Mouse (Mus musculus) megakaryocyte, adult 5-6 weeks (primary cell): Measurements from ENCODE around the gene Tspan13. TPM values are rescaled to one million over a fixed set of nuclear protein-coding genes. Genes with fewer than 3 reads are reported as not detected.

Source experiments
- ATAC-seq: 2 replicates; pipeline ENCODE4 v1.8.0; 2016; ENCODE audit warnings: mild to moderate bottlenecking, inconsistent platforms; ENCODE audit not compliant: poor library complexity, severe bottlenecking
- total RNA-seq, 2 experiments: library from RNA; stranded (forward) in 1 of 2; stranded (reverse) in 1 of 2; fragments of 153-499, 151-499 nt in 1 of 2; fragments of 221-1000, 200-1000 nt in 1 of 2; gene quantifications; 2 replicates each; pipeline versions ENCODE4 v1.2.3 to v1.2.4; 2015 to 2017

Gene Tspan13
- total RNA-seq (2015) (28.8 and 30.4 TPM in 2 replicates), total RNA-seq (2017) (20.3 and 21.4 TPM in 2 replicates)

DNA sequence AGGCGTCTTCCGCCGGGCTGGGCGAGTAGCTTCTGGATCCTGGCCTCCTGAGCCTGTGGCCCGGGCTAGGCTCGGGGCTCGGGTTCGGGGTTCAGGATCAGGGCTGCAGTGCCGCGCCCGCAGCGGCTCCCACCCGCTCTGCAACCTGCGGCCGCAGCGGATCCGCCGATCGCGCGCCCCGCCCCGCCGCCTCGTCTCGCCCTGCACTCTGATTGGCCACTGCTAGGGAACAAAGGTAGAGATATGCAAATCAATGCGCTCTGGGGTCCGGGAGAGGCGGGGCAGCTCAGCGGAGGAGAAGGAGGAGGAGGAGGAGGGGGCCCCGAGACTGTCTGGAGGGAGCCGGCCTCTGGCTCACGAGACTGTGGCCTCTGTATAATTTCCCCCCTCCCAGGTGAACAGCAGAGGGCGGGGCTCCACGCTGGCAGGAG is at the start of gene Tspan13:
TSS of gene Tspan13 (minus strand) at position 153 of the 431 bp plus-strand sequence.
- ATAC-seq: peak; percentile 79

DNA sequence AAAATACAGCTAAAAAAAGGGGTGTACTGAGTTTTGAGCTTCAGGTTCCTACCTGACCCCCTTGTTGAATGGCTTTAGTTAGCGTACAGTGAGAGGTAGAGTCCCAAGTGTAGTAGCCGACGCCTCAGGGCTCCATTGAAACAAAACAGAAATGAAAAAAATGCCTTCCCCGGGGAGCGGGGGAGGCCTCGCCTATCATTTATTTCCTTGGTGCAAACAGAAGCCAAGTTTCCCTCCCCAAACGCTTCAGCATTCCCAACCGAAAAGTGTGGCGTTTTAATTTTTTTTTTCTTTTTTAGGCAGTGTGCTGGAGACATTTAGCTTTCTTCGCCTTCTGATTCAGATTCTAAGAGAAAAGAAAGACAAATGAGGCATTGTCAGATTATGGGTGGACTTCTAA is 49.7 kb upstream of the Tspan13 start:
- no peak for ATAC-seq

DNA sequence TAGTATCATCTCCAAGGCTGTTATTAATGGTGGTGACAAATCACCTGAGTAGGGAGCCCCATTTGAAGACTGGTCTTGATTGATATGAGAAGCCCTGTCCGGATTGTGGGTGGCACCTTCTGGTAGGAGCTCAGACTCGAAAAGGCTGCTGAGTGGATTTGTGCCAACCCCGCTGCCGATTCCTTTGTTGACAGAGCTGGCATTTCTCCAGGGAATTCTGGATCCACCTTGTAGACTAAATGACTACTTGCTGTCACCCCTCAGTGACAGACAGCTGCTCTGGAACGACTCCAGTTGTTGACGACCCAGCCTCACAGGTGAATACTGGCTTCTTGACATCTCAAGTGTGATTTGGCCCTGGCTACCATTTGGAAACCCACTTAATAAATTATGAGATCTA is 46.9 kb upstream of the Tspan13 start:
- ATAC-seq: no peak

DNA sequence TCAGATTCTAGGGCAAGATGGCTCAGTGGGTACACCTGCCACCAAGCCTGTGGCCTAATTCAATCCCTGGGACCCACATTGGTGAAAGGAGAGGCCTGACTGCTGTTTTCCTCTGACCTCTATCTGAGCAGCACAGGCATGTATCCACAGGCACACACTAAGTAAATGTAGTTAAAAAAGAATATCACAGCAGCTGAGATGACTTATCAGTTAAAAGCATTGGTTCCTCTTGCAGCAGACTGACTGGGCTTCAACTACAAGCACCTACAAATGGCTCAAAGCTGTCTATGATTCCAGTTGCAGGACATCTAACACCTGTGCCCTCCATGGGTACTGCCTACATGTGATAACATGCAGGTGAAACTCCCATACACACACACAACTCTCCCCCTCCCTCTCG is 46.5 kb upstream of the Tspan13 start:
- ATAC-seq: no peak

DNA sequence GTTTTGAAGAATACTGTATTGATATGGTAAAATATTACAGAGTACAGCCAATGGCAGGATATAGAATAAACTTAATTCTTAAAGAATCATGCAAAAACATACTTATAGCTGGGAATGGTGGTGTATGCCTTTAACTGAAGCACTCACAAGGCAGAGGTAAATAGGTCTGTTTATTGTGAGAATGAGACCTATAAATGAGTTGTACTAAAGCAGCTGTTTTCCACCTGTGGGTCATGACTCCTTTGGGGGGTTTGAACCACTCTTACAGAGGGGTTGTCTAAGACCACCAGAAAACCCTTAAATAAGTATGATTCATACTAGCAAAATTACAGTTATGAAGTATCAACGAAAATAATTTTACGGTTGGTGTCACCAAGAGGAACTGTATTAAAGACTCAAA is 43.1 kb upstream of the Tspan13 start:
- no peak for ATAC-seq

DNA sequence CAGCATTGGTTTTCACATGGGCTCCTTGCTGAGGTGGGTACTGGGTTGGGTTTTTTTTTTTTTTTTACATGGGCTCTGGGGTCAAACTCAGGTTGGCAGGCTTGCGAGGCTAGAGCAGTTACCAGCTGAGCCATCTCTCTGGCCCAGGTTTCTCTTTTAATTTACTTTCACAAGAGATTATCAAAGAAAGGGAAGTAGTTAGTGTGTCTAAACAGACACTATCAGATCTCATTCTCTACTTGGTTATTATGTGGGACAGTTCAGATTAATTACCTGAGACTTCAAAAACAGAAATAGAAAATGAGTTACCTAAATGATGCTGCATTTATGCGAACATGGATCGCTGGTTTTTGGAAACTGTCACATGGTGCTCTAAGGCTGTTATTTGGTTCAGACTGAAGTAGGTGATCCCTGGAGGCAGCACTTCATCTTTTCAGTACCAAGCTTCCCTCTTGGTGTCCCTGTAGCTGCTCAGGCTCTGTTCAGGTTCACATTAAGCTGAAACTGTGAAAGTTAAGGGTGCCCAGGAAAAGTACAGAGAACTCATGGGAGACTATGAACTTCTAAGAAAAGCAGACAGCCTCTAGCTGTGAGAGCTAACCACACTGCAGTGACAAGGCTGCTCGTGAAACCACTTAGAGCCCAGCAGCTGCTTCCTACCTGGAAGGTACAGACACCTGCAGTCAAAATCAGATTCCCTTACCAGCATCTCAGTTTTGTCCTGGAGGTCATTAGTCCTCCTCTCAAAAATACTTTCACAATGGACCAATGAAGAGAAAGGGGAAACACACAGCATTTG is 36.0 kb upstream of the Tspan13 start:
- ATAC-seq: no peak

DNA sequence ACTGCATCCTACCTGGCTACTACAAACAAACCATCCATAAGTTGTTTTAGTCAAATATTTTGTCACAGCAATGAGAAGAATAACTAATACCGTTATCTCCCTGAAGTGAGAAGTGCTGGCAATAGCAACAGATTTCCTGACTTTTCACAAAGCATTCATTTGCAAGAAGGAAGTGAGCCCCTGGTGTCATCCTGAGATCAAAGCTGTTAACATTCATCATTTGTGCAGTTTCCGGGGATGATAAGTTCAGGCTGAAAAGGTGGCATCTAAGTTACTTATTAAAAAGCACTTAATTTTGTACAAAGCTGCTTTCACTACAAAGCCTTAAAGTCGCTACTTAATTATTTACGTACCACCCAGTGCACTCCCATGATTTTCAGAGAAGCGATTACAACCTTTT is 30.6 kb upstream of the Tspan13 start:
- ATAC-seq: no peak

DNA sequence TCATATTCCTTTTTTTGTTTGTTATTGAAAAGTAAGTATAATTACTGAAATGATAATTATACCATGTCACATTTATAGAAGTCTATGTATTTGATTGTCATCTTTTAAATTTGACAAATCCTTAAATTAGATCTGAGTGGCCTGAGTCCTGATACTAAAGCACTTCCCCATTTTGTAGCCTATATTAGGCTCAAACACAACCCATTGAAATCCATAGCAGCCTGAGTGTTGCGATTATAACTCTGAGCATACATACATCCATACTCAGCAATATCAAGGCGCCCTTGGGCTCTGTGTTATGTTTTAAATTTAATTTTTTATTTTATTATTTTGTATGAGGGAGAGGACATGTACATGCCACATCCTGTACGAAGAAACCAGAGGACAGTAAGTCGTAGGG is 27.9 kb upstream of the Tspan13 start:
- ATAC-seq: no peak

DNA sequence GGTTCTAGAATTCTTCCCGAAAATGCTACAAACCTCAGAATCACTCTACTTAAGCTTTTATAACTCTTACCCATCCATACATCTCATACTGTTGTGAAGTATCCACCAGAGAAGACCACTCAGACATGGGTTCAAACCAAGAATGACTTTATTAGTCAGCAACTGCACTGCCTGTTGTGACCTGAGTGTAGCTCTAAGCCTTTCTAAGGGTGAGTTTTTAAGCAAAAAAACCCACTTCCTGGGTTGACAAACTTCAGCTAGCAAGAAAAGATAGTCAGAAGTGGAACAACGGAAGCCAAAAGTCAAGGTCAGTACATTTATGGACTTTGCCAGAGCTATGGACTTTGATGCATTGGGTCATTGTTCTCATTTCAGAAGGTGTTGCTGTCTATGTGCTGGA is 25.2 kb upstream of the Tspan13 start:
- no peak for ATAC-seq

DNA sequence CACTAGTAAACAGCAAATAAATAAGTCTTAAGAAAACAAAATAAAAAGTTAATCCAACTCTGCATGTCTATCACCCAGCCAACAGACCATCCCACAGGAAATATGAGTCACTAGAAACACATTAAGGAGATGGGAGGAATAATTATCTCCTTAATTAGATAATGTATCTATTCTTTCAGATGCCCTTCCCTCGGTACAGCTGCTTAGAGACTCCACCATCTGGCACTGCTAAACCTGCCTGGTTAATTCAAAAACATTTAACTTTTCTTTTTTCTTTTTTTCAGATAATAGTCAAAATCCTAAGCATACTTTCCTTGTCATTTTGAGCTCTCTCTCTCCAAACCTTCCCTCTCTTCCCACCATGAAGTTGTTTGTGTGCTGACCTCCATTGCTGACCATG is 23.6 kb upstream of the Tspan13 start:
- ATAC-seq: no peak

DNA sequence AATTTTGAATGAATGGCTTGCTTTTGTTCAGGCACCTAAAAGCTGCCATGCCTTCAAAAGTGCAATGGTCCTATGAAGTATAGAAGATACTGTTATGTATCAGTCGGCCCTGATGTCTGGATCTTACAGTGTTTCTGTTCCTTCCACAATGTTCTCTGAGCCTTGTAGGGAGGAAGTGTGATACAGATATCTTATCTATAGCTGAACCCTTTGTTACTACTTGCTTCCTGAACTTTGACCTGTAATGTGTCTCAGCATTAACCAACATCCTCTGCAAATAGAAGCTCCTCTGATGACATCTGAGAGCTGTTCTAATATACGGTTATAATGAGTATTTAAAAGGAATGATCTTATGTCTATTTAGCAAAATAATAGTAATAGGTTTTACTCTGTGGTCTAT is 15.4 kb upstream of the Tspan13 start:
- ATAC-seq: peak; percentile 27; the same call in 1 of the 2 replicates

DNA sequence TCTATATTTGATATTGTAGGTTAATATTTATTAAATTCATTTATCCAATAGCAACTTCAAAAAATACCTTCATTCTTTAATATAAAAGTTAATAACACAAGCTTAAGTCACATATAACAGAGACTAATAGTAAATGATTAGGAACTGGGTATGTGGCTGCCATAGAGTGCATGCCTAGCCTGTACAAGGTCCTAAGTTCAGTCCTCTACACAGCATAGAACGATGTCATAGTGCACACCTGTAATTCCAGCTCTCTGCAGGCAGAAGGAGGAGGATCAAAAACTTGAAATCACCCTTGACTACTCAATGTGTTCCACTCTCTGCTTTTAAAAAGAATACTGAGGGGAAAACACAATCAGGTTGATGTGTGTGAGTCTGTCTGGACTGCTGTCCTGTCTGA is 8.0 kb upstream of the Tspan13 start:
- ATAC-seq: no peak

DNA sequence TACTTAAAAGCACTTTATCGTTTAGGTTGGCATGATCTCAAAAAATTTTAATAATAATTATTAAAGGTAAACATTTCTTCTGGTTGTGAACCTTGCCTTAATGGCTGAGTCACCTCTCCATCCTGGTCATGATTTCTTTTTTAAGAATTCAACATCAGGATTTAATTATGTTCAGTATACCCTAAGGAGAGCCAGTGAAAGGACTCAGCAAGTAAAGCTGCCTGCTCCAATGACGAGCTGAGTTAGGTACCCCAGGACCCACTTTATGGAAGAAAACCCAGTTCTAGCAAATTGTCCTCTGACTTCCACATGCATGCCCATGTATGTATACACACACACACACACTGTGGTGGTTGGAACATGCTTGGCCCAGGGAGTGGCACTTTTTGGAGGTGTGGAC is 5.3 kb upstream of the Tspan13 start:
- ATAC-seq: no peak

DNA sequence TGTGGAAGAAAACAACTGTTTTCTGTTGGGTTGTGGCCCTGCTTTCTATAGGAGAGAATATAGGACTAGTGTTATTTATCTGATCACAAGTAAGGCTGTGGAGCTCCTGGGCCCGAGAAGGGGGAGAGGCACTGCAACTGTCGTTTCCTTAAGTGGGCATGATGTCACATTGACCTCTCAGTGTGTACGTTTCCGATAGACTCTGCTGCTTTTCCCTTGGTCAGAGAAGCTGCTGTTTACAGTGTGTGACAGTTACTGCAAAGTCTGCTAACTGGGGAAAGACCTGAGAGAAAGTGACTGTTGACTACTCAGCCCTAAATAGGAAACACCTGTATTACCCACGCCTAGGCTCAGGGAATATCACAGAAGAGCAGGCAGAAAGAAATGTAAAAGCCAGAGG is 3.9 kb upstream of the Tspan13 start:
- ATAC-seq: no peak

DNA sequence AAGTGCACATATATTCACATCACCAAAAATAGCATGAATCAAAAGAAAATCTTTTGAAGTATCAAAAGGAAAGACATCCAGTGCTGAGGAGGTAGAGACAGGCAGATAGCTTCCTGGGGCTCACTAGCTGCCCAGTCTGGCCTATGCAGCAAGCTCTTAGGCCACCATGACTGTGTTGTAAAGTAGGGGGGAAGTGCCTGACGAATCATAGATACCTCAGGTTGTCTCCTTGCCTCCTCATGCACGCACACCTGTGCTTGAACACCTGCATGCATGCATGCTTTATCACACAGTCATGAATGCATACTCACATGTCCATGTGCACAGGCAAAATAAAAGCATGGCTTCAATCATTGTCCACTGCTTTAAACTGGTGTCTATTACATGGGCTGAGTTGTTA is 2.4 kb upstream of the Tspan13 start:
- ATAC-seq: no peak

DNA sequence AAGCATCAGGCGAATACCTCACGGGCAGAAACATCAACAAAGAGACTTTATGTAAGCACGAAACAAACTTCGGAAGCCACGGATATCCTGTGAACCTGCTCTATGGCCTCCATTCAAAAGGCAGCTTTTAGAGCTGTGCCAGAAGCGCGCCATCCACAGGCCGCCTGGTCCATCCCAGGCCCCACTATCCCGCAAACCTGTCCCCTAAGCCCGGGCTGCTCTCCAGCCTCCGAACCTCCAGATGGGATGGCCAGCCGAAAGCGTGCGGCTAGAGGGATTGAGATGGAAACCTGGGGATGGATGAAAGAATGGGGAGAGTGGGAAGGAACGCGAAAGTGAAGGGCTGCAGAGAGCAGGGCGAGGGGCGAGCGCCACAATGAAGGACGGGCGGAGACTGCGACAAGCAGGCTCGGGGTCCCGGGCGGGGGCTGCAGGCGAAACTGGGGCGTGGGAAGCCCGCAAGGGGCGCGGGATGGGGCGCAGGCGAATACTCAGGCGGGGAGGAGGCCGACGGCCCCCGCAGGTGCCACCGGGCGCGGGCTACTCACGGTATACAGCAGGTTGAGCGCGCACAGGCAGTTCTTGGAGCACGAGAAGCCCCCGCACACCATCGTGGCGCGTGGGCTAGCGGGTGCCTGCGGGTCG is 475 bp downstream of the Tspan13 start:
- no peak; the same call in 1 of the 2 replicates for ATAC-seq

DNA sequence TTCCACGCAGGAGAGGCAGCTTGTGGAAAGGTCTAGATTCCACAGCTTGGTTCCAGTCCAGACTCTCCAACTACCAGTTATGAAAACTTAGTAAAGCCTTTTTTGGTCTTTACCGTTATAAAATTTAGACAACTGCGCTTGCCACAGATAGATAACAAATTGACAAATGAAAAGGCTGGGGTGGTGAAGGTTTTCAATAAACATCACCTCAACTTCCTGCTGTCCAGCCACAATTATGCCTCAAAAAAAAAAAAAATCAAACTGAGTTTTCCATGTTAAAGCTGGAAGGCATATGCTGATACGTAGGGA is 1.1 kb downstream of the Tspan13 start:
- no peak for ATAC-seq

DNA sequence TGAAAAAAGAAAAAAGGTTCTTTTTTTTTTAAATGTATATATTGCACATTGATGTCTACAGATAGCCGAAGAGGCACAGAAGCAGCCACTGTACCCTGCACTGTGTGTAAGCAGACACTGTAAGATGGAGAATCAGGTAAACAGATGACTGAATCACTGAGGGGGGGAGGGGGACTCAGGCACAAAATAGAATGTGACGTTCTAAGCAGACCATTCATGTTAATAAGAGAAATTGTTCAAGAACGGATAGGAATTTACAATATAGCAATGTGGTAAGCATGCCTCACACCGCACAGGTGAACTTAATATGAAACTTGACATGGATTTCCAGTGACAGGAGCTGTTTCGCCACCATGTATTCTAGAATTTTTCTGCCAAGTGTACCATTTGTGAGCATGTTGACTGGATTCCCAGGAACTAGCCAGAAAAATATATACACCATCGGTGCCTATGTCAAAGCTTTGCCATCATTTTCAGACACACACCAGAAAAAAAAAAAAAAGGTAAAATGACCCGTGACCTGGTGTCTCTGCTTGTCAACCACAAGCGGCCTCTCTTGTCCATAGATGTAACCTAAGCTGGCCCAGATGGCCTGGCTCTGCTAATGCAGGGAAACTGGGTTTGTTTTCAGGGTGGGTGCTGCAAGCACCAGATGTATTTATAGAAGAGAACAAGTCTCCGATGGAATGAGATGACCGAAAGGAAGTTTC is 1.6 kb downstream of the Tspan13 start:
- no peak for ATAC-seq

DNA sequence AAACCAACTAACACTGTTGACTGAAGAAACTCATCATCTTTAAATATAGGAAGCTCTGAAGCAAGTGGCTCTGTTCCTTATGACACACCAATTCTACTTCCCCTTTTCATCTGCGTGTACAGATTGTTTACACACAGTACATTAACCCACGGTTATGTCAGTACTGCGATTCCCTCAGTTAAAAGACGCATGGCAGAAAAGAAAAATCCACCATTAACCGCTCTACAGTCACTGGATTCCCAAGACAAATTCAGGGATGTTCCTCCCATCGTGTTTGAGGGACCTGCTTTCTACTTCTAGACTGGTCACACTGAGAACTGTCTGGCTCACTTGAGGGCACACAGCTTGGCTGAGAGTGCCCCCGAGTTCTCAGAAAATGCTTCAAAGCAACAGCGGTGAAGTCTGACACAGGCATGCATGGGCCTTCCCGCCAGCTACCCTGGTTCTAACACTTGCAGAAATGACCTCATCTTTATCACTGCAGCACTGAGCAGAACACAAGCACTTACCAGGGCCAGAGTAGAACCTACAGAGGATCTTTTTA is 2.7 kb downstream of the Tspan13 start:
- ATAC-seq: peak; percentile 69

DNA sequence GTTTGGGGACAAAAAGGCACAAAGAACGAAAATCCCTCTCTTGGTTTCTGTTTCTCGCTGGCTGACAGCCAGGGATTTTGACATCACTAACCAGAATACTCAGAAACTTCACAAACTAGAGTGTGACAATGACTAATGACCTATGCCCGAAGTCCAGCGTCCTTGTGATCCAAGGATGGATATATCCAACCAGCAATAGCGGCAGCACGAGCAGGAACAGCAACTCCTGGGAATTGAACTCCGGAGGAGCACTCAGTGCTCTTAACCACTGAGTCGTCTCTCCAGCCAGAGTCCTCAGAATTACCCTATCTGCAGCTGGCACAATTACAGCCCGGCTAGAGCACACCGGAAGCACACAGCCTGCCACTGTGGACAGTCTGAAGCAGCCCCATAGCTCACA is 5.5 kb downstream of the Tspan13 start:
- peak; percentile 39 for ATAC-seq

DNA sequence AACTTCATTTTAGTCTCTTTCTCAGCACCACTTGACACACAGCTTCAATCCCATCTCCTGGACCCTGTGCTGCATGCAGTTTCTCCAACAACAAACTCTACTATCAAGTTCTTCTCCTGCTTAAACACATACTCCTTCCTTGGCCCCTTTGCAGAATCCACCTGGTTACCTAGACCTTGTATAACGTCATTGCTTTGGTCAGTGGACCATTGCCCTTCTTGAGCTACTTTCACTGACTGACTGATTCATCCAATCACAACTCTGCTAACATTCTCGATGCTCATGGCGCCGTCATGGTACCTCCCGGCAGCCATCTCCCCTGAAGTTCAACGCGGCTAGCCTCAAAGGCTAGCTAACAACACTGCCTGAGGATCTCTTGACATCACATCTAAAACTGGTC is 6.2 kb downstream of the Tspan13 start:
- ATAC-seq: no peak

DNA sequence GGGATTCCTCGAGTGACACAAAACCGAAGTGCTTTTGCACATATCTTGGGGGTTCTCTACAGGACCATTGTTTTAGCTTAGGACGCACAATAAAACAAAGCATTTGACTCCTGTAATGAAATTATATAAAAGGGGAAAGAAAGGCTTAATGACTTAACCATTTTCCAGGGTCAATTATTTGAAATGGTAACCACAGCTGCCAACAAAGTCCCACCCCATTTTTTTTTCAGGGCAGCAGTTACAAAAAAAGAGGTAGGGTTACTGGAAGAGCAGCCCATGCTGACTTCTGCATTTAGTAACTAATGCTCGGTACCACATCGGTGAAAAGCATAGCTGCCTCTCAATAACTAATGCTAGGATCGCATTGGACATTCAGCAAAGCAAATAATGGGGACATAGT is 6.8 kb downstream of the Tspan13 start:
- ATAC-seq: no peak
